Mouse (Mus musculus): ENCODE measurements around the gene Mtcl1. TPM values are rescaled to one million over a fixed set of nuclear protein-coding genes. Genes with fewer than 3 reads are reported as not detected.
A peak's percentile ranks its signal among the peaks of the same experiment; 100 is the strongest.

The Mtcl1 gene
- polyA plus RNA-seq, 1 experiment from 2014 or later: 35.0 TPM

GRCm38 (mm10) chr17:66479311-66479710 is 29.8 kb upstream of the Mtcl1 start:
- ATAC-seq (ENCODE audit: low FRiP score, low read depth): peak; percentile 79
- Histone ChIP-seq H3K27me3 (replicated peaks) (no peaks in the 10 kb centered on the region), H3K27ac (peak overlapping the region; percentile 67), H3K4me1 (peaks cover 24% of the 10 kb centered on the region), H3K4me2 (replicated peaks) (peak overlapping the region; percentile 48), H3K36me3 (no peaks in the 10 kb centered on the region), H3K4me3 (no peak overlapping the region), H3K9ac (no peak overlapping the region), H3K9me3 (no peaks in the 10 kb centered on the region)
- 5% methylated on average over 13 of the region's 13 CpGs for WGBS

- no peak overlapping the region for H3K9ac ChIP-seq
- no peaks in the 10 kb centered on the region for H3K36me3 ChIP-seq
- H3K27ac ChIP-seq: no peak overlapping the region
- no peaks in the 10 kb centered on the region for H3K27me3 ChIP-seq (replicated peaks)
- H3K4me1 ChIP-seq: no peaks in the 10 kb centered on the region
- no peak overlapping the region for H3K4me2 ChIP-seq (replicated peaks)
- 90% methylated on average over 1 of the region's 1 CpGs for WGBS
- no peaks in the 10 kb centered on the region for H3K9me3 ChIP-seq
- no peak overlapping the region for H3K4me3 ChIP-seq
- no peak for ATAC-seq (ENCODE audit: low FRiP score, low read depth)
Measured at GRCm38 (mm10) chr17:66473205-66473604, 23.7 kb upstream of the Mtcl1 start.

GRCm38 (mm10) chr17:66471775-66472174 is 22.2 kb upstream of the Mtcl1 start:
- Histone ChIP-seq H3K36me3 (no peaks in the 10 kb centered on the region), H3K4me2 (replicated peaks) (no peak overlapping the region), H3K27ac (no peak overlapping the region), H3K9ac (no peak overlapping the region), H3K27me3 (replicated peaks) (no peaks in the 10 kb centered on the region), H3K9me3 (no peaks in the 10 kb centered on the region), H3K4me3 (no peak overlapping the region), H3K4me1 (no peaks in the 10 kb centered on the region)
- ATAC-seq (ENCODE audit: low FRiP score, low read depth): no peak
- 85% methylated on average over 5 of the region's 5 CpGs for WGBS

- no peak overlapping the region for H3K27ac ChIP-seq
- no peak overlapping the region for H3K4me2 ChIP-seq (replicated peaks)
- no peaks in the 10 kb centered on the region for H3K9me3 ChIP-seq
- 86% methylated on average over 4 of the region's 4 CpGs for WGBS
- H3K4me3 ChIP-seq: no peak overlapping the region
- H3K27me3 ChIP-seq (replicated peaks): no peaks in the 10 kb centered on the region
- no peaks in the 10 kb centered on the region for H3K4me1 ChIP-seq
- H3K36me3 ChIP-seq: no peaks in the 10 kb centered on the region
- H3K9ac ChIP-seq: no peak overlapping the region
- no peak for ATAC-seq (ENCODE audit: low FRiP score, low read depth)
Measured at GRCm38 (mm10) chr17:66471252-66471651, 21.7 kb upstream of the Mtcl1 start.

- no peaks in the 10 kb centered on the region for H3K36me3 ChIP-seq
- no peaks in the 10 kb centered on the region for H3K9me3 ChIP-seq
- 47% methylated on average over 8 of the region's 8 CpGs for WGBS
- H3K27ac ChIP-seq: no peak overlapping the region
- H3K4me3 ChIP-seq: no peak overlapping the region
- H3K4me1 ChIP-seq: no peaks in the 10 kb centered on the region
- no peak for ATAC-seq (ENCODE audit: low FRiP score, low read depth)
- H3K9ac ChIP-seq: no peak overlapping the region
- H3K4me2 ChIP-seq (replicated peaks): no peak overlapping the region
- no peaks in the 10 kb centered on the region for H3K27me3 ChIP-seq (replicated peaks)
Measured at GRCm38 (mm10) chr17:66470020-66470419, 20.5 kb upstream of the Mtcl1 start.

- WGBS: 42% methylated on average over 1 of the region's 1 CpGs
- Histone ChIP-seq H3K27me3 (replicated peaks) (no peaks in the 10 kb centered on the region), H3K36me3 (no peaks in the 10 kb centered on the region), H3K4me3 (no peak overlapping the region), H3K27ac (no peak overlapping the region), H3K9ac (no peak overlapping the region), H3K4me2 (replicated peaks) (no peak overlapping the region), H3K4me1 (no peaks in the 10 kb centered on the region), H3K9me3 (no peaks in the 10 kb centered on the region)
- ATAC-seq (ENCODE audit: low FRiP score, low read depth): no peak
Measured at GRCm38 (mm10) chr17:66457278-66457677, 7.7 kb upstream of the Mtcl1 start.

GRCm38 (mm10) chr17:66451143-66451542 is 1.6 kb upstream of the Mtcl1 start:
- no peak for ATAC-seq (ENCODE audit: low FRiP score, low read depth)
- Histone ChIP-seq H3K4me1 (peaks cover 32% of the 10 kb centered on the region), H3K27ac (no peak overlapping the region), H3K9ac (no peak overlapping the region), H3K27me3 (replicated peaks) (no peaks in the 10 kb centered on the region), H3K9me3 (no peaks in the 10 kb centered on the region), H3K36me3 (no peaks in the 10 kb centered on the region), H3K4me3 (no peak overlapping the region), H3K4me2 (replicated peaks) (peak overlapping the region; percentile 93)
- 2% methylated on average over 11 of the region's 11 CpGs for WGBS

- Histone ChIP-seq H3K27me3 (replicated peaks) (no peaks in the 10 kb centered on the region), H3K9me3 (no peaks in the 10 kb centered on the region), H3K36me3 (no peaks in the 10 kb centered on the region), H3K4me2 (replicated peaks) (peak overlapping the region; percentile 93), H3K4me1 (peaks cover 38% of the 10 kb centered on the region), H3K27ac (no peak overlapping the region), H3K9ac (peak overlapping the region; percentile 97; the same call in 1 of the 2 replicates), H3K4me3 (peak overlapping the region; percentile 94)
- ATAC-seq (ENCODE audit: low FRiP score, low read depth): no peak
- WGBS: 2% methylated on average over 18 of the region's 18 CpGs
Measured at GRCm38 (mm10) chr17:66450526-66451070, 1.0 kb upstream of the Mtcl1 start.

- peaks cover 55% of the 10 kb centered on the region for H3K4me1 ChIP-seq
- under 1% methylated on average over 136 of the region's 136 CpGs for WGBS
- H3K9ac ChIP-seq: peak overlapping the region; percentile 97
- H3K9me3 ChIP-seq: no peaks in the 10 kb centered on the region
- H3K27ac ChIP-seq: peak overlapping the region; percentile 95
- H3K36me3 ChIP-seq: no peaks in the 10 kb centered on the region
- peak; percentile 19 for ATAC-seq (ENCODE audit: low FRiP score, low read depth)
- no peaks in the 10 kb centered on the region for H3K27me3 ChIP-seq (replicated peaks)
- H3K4me3 ChIP-seq: peak overlapping the region; percentile 94
- H3K4me2 ChIP-seq (replicated peaks): peak overlapping the region; percentile 93
Measured at GRCm38 (mm10) chr17:66448421-66449405, 837 bp downstream of the Mtcl1 start.

GRCm38 (mm10) chr17:66447978-66448377 is 1.6 kb downstream of the Mtcl1 start:
- ATAC-seq (ENCODE audit: low FRiP score, low read depth): no peak
- peak overlapping the region; percentile 93 for H3K4me2 ChIP-seq (replicated peaks)
- peak overlapping the region; percentile 95; the same call in 1 of the 2 replicates for H3K27ac ChIP-seq
- no peaks in the 10 kb centered on the region for H3K36me3 ChIP-seq
- H3K9me3 ChIP-seq: no peaks in the 10 kb centered on the region
- H3K9ac ChIP-seq: peak overlapping the region; percentile 97
- H3K4me3 ChIP-seq: peak overlapping the region; percentile 94
- 2% methylated on average over 13 of the region's 13 CpGs for WGBS
- H3K4me1 ChIP-seq: peaks cover 59% of the 10 kb centered on the region
- H3K27me3 ChIP-seq (replicated peaks): no peaks in the 10 kb centered on the region

- peak overlapping the region; percentile 94 for H3K4me3 ChIP-seq
- H3K9ac ChIP-seq: peak overlapping the region; percentile 97
- WGBS: 36% methylated on average over 7 of the region's 7 CpGs
- no peaks in the 10 kb centered on the region for H3K27me3 ChIP-seq (replicated peaks)
- H3K4me2 ChIP-seq (replicated peaks): peak overlapping the region; percentile 93
- no peak for ATAC-seq (ENCODE audit: low FRiP score, low read depth)
- H3K27ac ChIP-seq: no peak overlapping the region
- H3K9me3 ChIP-seq: no peaks in the 10 kb centered on the region
- H3K4me1 ChIP-seq: peaks cover 59% of the 10 kb centered on the region
- no peaks in the 10 kb centered on the region for H3K36me3 ChIP-seq
Measured at GRCm38 (mm10) chr17:66447007-66447312, 2.6 kb downstream of the Mtcl1 start.

GRCm38 (mm10) chr17:66446196-66447006 is 3.1 kb downstream of the Mtcl1 start:
- no peaks in the 10 kb centered on the region for H3K9me3 ChIP-seq
- no peak overlapping the region for H3K27ac ChIP-seq
- no peak for ATAC-seq (ENCODE audit: low FRiP score, low read depth)
- WGBS: 19% methylated on average over 7 of the region's 7 CpGs
- H3K4me1 ChIP-seq: peaks cover 59% of the 10 kb centered on the region
- peak overlapping the region; percentile 93 for H3K4me2 ChIP-seq (replicated peaks)
- H3K9ac ChIP-seq: peak overlapping the region; percentile 97
- H3K4me3 ChIP-seq: peak overlapping the region; percentile 94
- no peaks in the 10 kb centered on the region for H3K27me3 ChIP-seq (replicated peaks)
- H3K36me3 ChIP-seq: no peaks in the 10 kb centered on the region

All from neural tube, embryonic 12.5 days (tissue).